Mouse (Mus musculus) kidney, embryonic 16.5 days (tissue): Measurements from ENCODE around the gene Psma4. TPM values are rescaled to one million over a fixed set of nuclear protein-coding genes. Genes with fewer than 3 reads are reported as not detected.
A peak's percentile ranks its signal among the peaks of the same experiment; 100 is the strongest.

Experiments used
- ATAC-seq: fragments of 200-750 bp; cut with Nextera tagmentation; 2 replicates; pipeline ENCODE4 v1.8.0; 2017; ENCODE audit warnings: moderate TSS enrichment; ENCODE audit not compliant: low FRiP score, low TSS enrichment
- H3K27ac ChIP-seq: fragments of 300-500 bp; sonication (generic); 2 replicates; pipeline ENCODE4 v1.5.1; 2014; ENCODE audit warnings: low read length
- H3K27me3 ChIP-seq: fragments of 300-500 bp; sonication (generic); 2 replicates; pipeline ENCODE4 v1.6.1; 2014; ENCODE audit warnings: low read length, control low read depth, mixed read lengths; ENCODE audit not compliant: insufficient read depth
- H3K36me3 ChIP-seq: fragments of 300-500 bp; sonication (generic); 2 replicates; pipeline ENCODE4 v1.6.1; 2014; ENCODE audit warnings: low read length, control low read depth, mixed read lengths; ENCODE audit not compliant: insufficient read depth
- H3K4me1 ChIP-seq: fragments of 300-500 bp; sonication (generic); 2 replicates; pipeline ENCODE4 v1.6.1; 2014; ENCODE audit warnings: low read length, control low read depth, mixed read lengths; ENCODE audit not compliant: insufficient read depth
- H3K4me2 ChIP-seq: fragments of 300-500 bp; sonication (generic); replicated peaks from 2 replicates; pipeline ENCODE4 v1.6.1; 2014; ENCODE audit warnings: low read depth, low read length
- H3K4me3 ChIP-seq: fragments of 300-500 bp; sonication (generic); 2 replicates; pipeline ENCODE4 v1.5.1; 2014; ENCODE audit warnings: mild to moderate bottlenecking, low read length
- H3K9ac ChIP-seq: fragments of 300-500 bp; sonication (generic); replicated peaks from 2 replicates; pipeline ENCODE4 v1.6.1; 2014; ENCODE audit warnings: low read length
- H3K9me3 ChIP-seq: fragments of 300-500 bp; sonication (generic); 2 replicates; pipeline ENCODE4 v1.6.1; 2016; ENCODE audit warnings: low read length, control low read depth
- WGBS: fragments of 180-500 bp; shearing (Covaris S2); extraction: QIAGEN DNeasy Blood & Tissue Kit; methylation state at CpG from one replicate; pipeline ENCODE4 v1.1.7; 2014; 5-methylcytosine and 5-hydroxymethylcytosine counted together
- polyA plus RNA-seq: library from polyadenylated mRNA; unstranded; fragments of >200 nt; fragmentation: Nextera tagmentation; extraction: Ambion mirVana; gene quantifications from 2 replicates; pipeline ENCODE4 v1.2.1, GENCODE M21; 2015

Gene Psma4
- polyA plus RNA-seq, 1 experiment from 2014 or later, result 335 TPM

GRCm38 (mm10) chr9:54980674-54981073 is 30.1 kb downstream of the Psma4 start, which contains the start of gene Chrna5:
Gene Chrna5, plus strand, starts transcription at chr9:54980880.
- H3K27ac ChIP-seq, result no peak within 1 kb of the TSS
- H3K4me2 ChIP-seq, result peak within 1 kb of the TSS; percentile 99
- no peaks in the 10 kb centered on the region for H3K36me3 ChIP-seq
- ATAC-seq, result no peak
- no peaks in the 10 kb centered on the region for H3K9me3 ChIP-seq
- H3K27me3 ChIP-seq, result peaks cover 49% of the 10 kb centered on the region
- H3K4me3 ChIP-seq, result peak within 1 kb of the TSS; percentile 67
- H3K4me1 ChIP-seq, result peaks cover 13% of the 10 kb centered on the region
- peak within 1 kb of the TSS; percentile 63 for H3K9ac ChIP-seq
- WGBS, result 66% methylated on average over 8 of the region's 8 CpGs

- Histone ChIP-seq H3K27ac (no peak overlapping the region), H3K9me3 (no peaks in the 10 kb centered on the region), H3K36me3 (no peaks in the 10 kb centered on the region), H3K4me1 (peaks cover 13% of the 10 kb centered on the region), H3K4me2 (peak overlapping the region; percentile 99), H3K9ac (peak overlapping the region; percentile 63), H3K27me3 (peaks cover 49% of the 10 kb centered on the region), H3K4me3 (peak overlapping the region; percentile 67)
- peak; percentile 92 for ATAC-seq
- under 1% methylated on average over 62 of the region's 85 CpGs for WGBS
Measured at GRCm38 (mm10) chr9:54981291-54982191, 31.0 kb downstream of the Psma4 start.

GRCm38 (mm10) chr9:54982401-54982800 is 31.8 kb downstream of the Psma4 start:
- H3K4me2 ChIP-seq, result peak overlapping the region; percentile 99
- H3K9ac ChIP-seq, result peak overlapping the region; percentile 24; the same call in 1 of the 2 replicates
- WGBS, result 8% methylated on average over 7 of the region's 7 CpGs
- H3K9me3 ChIP-seq, result no peaks in the 10 kb centered on the region
- H3K36me3 ChIP-seq, result no peaks in the 10 kb centered on the region
- no peak for ATAC-seq
- H3K27ac ChIP-seq, result no peak overlapping the region
- H3K27me3 ChIP-seq, result peaks cover 47% of the 10 kb centered on the region
- H3K4me3 ChIP-seq, result peak overlapping the region; percentile 67
- peaks cover 13% of the 10 kb centered on the region for H3K4me1 ChIP-seq

GRCm38 (mm10) chr9:54990362-54990761 is 39.8 kb downstream of the Psma4 start:
- Histone ChIP-seq H3K4me3 (no peak overlapping the region), H3K4me1 (no peaks in the 10 kb centered on the region), H3K27ac (no peak overlapping the region), H3K9me3 (no peaks in the 10 kb centered on the region), H3K4me2 (no peak overlapping the region), H3K27me3 (no peaks in the 10 kb centered on the region), H3K9ac (no peak overlapping the region), H3K36me3 (no peaks in the 10 kb centered on the region)
- ATAC-seq, result no peak
- 76% methylated on average over 3 of the region's 3 CpGs for WGBS

- Histone ChIP-seq H3K4me1 (no peaks in the 10 kb centered on the region), H3K36me3 (no peaks in the 10 kb centered on the region), H3K4me2 (no peak overlapping the region), H3K9ac (no peak overlapping the region), H3K27me3 (no peaks in the 10 kb centered on the region), H3K9me3 (no peaks in the 10 kb centered on the region), H3K4me3 (no peak overlapping the region), H3K27ac (no peak overlapping the region)
- no peak for ATAC-seq
- 47% methylated on average over 3 of the region's 3 CpGs for WGBS
Measured at GRCm38 (mm10) chr9:54994381-54994780, 43.8 kb downstream of the Psma4 start.

GRCm38 (mm10) chr9:54995645-54996044 is 45.1 kb downstream of the Psma4 start:
- Histone ChIP-seq H3K36me3 (no peaks in the 10 kb centered on the region), H3K9ac (no peak overlapping the region), H3K27ac (no peak overlapping the region), H3K4me2 (no peak overlapping the region), H3K4me3 (no peak overlapping the region), H3K27me3 (no peaks in the 10 kb centered on the region), H3K4me1 (no peaks in the 10 kb centered on the region), H3K9me3 (no peaks in the 10 kb centered on the region)
- no peak for ATAC-seq
- 79% methylated on average over 3 of the region's 3 CpGs for WGBS

- WGBS, result 87% methylated on average over 4 of the region's 4 CpGs
- no peaks in the 10 kb centered on the region for H3K36me3 ChIP-seq
- H3K4me3 ChIP-seq, result no peak overlapping the region
- no peak overlapping the region for H3K27ac ChIP-seq
- H3K9me3 ChIP-seq, result no peaks in the 10 kb centered on the region
- H3K9ac ChIP-seq, result no peak overlapping the region
- no peaks in the 10 kb centered on the region for H3K27me3 ChIP-seq
- H3K4me2 ChIP-seq, result no peak overlapping the region
- H3K4me1 ChIP-seq, result no peaks in the 10 kb centered on the region
- no peak for ATAC-seq
Measured at GRCm38 (mm10) chr9:55003609-55004008, 53.0 kb downstream of the Psma4 start.

Other genes with a start within 250 kb of the Psma4 start
- gene Wdr61, start 216.3 kb upstream of the Psma4 start, polyA plus RNA-seq, result 149 and 153 TPM in 2 replicates
- gene Crabp1, start 186.0 kb upstream of the Psma4 start, polyA plus RNA-seq, result 53.8 and 62.5 TPM in 2 replicates
- 35.4 and 37.9 TPM in 2 replicates for gene Ireb2, start 87.0 kb upstream of the Psma4 start, polyA plus RNA-seq
- 12.9 and 14.0 TPM in 2 replicates for gene Hykk, start 33.5 kb upstream of the Psma4 start, polyA plus RNA-seq
- 0.96 and 1.6 TPM in 2 replicates for gene AY074887, start 208 bp downstream of the Psma4 start, polyA plus RNA-seq
- 0.40 and 0.91 TPM in 2 replicates for gene Chrna5, start 30.1 kb downstream of the Psma4 start, polyA plus RNA-seq
- gene Chrna3, start 75.8 kb downstream of the Psma4 start, polyA plus RNA-seq, result 0.57 and 1.0 TPM in 2 replicates
- 2.9 and 3.8 TPM in 2 replicates for gene Chrnb4, start 98.0 kb downstream of the Psma4 start, polyA plus RNA-seq
- 15.0 and 29.2 TPM in 2 replicates for gene Ube2q2, start 198.1 kb downstream of the Psma4 start, polyA plus RNA-seq